Mouse (Mus musculus) layer of hippocampus, postnatal 36 days (tissue): ENCODE data around the gene Med13. TPM values are rescaled to one million over a fixed set of nuclear protein-coding genes. Genes with fewer than 3 reads are reported as not detected.

Experiments
- DNase-seq, 2 experiments: peaks; one replicate each; pipeline ENCODE4 v3.0.0; 2022
- total RNA-seq, 2 experiments: library from RNA; stranded (reverse); gene quantifications; 2 replicates each; pipeline ENCODE4 v1.2.3; 2021

Med13 gene
- 10 to 100 TPM; 53.7 to 66.0 TPM for total RNA-seq

DNA sequence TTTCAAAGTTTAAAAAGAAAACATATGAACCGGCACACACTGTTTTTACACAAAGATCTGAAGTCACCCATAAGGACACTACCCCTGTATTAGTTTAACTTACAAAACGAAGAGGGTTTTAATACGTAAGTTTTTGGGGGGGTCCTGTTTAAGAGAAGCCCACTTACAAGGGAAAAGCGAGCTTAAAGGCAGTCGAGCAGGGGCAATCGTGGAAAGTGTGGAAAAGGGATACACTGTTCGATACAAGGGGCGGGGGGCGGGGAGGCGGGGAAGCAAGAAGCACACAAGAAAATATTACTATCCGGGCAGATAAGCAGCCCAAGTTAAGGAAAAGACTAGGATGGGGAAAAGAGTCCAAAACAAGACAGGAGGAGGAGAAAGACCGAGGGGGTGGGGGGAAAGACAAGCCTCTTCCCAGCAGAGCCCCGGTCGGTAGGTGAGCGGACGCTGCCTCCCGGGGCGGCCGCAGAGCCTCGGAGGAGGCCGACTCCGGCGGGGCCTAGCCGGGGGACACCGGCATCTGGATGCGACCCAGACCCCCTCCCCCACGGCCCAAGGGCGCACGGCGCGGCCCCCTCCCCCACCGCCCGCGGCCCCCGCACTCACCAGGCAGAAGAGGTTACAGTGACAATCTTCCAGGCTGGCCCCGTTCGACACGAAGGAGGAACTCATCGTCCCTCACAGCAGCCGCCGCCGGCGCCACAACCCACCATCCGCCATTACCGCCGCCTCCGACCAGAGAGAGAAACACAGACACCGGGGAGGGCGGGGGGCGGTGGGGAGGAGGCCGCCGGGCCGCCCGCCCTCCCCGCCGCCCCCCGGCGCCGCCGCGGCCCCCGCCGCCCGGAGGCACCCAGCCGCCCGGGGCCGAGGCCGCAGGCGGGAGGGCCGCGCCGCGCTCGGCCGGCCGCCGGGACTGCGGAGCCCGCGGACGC is at the start of gene Med13:
Gene Med13, minus strand, starts transcription at position 749 of the 935 bp plus-strand sequence.
- DNase-seq, result peak; percentile 20 to 41

DNA sequence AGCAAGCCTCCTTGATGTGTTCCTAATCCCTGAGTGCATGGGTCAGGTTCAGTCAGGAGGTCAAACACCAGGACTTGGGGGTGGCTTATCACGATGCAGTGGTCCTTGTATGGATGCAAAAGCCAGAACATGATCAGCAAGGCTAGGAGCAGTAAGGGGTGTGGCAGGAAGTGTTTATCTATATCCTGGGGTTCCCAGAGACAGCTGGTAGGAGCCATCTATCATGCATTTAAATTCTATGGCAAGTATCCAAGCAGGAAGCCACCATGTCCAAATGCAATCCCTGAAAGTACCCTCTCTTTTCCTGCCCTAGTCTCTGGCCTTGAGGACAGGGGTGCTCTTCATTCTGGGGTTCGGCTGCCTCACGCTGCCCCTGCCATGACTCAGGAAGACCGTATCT is 47.2 kb upstream of the Med13 start:
- DNase-seq, result no peak

DNA sequence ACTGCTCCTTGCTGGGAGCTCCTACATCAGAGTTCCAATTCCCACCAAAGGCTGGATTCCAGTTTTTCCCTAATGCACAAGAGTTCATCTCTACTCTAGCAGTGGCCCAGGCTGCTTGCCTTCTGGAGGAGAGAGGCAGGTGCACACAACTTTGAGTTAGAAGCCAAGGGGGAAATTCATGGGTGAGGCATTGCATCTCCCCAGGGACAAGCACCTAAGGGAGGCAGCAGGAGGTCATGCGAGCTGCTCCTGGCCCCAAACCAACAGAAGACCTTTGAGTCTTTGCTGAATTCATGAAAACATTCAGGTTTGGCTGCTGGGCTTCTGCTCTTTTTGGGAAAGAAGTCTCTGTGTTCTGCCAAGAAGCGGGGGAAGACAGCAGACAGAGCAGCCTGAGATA is 46.4 kb upstream of the Med13 start:
- DNase-seq, result no peak

DNA sequence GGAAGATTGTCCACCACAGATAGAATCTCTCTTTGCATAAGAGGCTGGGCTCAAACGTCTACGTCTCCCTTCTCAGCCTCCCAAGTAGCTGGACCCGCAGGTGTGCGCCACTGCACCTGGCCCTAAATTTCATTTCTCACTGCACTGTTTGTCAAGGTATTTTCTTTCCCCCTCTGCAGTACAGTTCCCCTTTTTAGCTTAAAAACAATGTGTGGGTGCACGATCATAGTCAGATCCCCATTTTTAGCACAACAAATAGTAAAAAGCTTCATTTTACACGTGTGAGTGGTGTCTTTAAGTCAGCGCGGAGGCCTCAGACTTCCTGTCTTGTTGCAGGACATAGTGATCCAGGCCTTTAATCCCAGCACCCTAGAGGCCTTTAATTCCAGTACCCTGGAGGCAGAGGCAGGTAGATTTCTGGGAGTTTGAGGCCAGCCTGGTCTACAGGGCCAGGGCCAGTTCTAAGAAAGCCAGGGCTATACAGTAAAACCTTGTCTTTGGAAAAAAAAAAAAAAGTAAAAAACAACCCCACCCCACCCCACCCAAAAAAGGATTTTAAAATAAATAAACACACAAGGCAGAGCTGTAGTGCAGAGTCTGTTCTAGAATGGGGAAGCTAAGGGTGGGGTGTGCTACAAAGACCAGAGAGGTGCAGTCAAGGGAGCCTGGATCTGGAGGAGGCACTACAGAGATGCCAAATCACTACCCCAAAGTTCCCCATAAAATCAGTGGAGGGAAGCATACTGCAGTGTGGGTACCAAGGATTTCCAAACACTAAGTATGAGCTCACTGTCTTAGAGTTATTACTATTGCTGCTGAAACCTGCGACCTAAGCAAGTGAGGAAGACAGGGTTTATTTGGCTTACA is 42.1 kb upstream of the Med13 start:
- DNase-seq, result no peak

DNA sequence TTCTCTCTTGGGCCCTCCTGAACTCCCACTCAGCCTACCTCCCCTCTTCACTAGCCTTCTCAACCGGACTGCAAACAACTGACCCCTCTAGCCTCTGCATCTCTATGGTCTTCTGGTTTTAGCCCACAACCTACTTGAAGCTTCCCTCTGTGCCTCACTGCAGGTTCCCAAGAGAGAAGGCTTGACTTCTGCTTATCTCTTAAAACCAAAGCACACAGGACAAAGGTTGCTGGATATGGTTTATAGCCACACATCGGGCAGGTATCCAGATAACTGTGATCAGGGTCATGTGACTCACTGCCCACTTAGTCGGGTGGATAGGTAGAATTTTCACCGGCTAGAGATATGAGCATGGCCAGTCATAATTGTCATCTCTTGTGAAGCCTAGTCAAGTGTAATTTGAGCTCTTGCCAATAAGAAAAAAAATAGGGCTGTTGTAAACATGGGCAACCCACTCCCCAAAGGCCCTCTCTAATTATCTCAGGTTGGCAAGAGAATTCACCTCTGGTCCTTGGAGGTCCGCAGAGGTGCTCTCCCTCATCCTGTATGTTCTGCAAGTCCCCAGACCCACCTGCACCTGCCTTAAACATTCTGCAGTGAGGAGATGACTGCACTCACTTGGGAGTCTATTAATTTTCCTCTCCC is 39.7 kb upstream of the Med13 start:
- DNase-seq, result no peak

DNA sequence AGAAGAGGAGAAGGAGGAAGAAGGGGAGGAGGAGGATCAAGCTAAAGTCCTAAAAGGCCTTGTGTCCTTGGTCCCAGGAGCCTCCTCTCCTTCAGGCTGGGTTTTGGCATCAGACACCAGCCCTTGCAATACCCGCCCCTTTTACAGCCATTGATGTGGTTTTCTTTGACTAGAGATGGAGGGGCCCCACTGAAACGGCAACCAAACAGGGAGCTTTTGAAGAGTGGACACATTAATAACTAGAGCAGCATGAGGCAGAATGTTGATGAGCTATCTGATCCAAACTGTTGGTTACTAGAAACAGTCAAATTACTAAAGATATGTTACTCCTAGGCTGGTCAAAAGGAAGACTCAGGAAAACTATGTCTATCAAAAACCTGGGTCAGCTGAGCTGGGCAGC is 39.1 kb upstream of the Med13 start:
- no peak for DNase-seq

DNA sequence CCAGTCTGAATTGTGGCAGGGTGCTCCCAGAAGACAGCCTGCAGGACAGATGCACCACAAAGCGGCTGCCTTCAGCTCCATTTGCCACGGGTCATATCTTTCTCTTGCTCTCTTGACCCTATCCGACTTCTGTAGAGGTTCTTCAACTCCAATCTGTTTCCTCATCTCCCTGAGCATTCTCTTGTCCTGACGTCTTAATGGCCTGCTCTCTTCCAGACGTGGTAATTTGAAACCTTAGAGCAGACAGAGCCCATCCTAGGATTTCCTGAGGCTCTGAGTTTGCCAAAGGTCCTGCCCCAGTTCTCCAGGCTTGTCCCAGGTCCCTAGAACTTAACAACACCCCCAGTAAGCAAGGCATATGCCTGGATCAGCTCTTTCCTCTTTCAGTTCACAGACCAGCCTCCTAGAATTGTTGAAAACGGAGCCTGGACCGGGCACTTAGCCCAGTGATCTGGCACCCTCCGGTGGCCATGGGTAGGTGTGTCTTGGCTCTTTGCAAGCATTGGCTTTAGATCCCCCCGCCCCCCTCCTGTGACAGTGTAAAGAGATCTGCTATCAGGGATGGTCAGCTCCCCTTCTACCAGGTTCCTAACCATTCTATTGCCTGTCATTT is 38.2 kb upstream of the Med13 start:
- DNase-seq, result peak; percentile 19 to 20

DNA sequence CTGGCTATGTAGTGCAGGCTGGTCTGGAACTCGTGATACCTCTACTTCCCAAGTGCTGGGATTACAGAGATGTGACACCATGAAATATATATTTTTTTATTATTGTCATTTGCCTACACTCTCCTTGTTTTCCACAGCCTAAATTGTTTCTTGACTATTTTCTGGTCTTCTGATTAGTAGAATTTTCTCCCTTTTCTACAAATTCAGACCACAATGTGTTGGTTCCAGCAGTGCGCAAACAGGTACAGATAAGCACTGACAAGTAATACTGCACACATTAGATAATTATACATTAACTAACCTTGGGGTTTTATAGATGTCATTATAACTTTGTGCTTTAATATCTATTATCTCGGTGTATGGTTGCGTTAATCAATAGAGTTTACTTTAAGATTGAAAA is 37.7 kb upstream of the Med13 start:
- DNase-seq, result no peak

DNA sequence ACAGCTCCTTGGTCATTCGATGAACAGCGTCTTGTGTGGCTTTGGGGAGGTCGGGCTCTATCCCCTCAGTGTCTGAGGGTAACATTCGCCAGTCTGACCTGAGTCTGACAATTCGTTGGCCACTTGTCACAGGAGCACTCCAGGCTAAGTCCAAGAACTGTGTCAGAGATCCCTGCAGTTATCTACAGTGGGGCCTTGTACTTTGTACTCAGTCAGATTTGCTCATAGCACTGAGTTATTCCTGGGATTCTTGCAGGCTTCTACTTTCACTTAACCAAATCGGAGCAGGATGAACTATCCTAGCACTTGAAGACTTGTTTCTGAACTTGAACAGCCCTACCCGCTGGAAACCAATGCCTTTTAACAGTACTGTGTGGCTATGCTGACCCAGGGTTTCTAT is 34.3 kb upstream of the Med13 start:
- DNase-seq, result no peak

DNA sequence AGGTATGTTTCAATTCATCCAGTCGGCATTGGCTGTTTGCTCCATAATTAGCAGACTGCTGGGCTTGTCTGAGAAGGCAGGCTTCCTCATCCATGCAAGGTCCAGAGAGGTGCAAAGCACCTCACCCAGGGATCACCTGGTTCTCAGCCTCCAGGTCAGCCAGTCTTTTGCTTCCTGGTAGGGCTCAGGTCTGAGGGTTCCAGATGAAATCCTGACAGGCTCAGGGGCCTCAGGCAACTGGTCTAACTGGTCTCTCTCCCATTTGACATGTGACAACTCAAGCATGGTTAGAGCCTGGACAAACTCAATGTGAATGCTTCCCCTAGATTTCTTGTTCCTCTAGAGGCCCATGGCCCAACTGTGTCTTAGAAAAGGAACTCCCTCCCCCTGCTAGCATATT is 32.9 kb upstream of the Med13 start:
- no peak for DNase-seq

DNA sequence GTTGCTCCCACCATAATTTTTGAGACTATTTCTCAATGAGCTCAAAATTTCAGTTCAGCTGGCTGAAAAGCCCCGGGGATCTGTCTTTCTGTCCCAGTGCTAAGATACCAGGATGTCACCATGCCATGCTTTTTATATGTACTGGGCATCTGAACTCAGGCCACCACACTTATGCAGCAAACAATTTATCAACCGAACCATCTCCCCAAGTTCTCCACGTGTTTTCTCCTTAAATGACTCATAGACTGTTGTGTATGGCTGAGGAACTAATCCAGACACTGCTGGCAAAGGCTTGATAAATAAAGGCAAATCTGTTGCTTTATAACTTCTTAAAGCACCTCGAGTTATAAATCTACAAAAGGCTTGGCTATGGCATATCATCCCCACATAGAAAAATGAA is 32.1 kb upstream of the Med13 start:
- DNase-seq, result no peak

DNA sequence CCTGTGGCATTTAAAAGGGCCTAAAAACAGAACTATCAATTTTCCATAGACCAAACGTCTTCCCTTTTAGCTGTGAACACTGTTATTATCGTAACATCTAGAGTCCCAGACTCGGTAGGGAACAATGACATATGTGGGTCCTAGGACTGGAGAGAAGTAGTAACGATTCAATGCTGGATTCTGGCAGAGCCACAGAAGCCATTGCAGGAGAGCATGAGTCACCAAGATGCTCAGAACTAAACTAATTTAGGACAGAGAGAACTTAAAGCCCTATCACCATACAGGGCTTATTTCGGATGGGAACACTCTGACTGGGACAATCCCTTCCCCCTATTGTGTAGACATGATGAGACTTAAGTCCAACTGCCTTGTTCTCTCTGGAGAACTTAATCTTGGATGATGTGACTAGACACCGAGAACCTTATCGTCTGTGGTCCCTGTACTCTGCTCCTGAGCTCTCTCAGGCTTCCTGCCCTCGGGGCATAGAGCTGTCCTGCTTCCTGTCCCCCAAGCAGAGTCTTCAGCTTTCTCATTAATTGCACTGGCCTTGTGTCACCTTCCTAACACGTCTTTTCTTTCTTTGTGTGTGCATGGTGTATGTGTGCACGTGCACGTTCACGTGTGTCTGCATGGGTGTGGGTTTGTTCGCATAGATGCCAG is 31.5 kb upstream of the Med13 start:
- DNase-seq, result no peak

DNA sequence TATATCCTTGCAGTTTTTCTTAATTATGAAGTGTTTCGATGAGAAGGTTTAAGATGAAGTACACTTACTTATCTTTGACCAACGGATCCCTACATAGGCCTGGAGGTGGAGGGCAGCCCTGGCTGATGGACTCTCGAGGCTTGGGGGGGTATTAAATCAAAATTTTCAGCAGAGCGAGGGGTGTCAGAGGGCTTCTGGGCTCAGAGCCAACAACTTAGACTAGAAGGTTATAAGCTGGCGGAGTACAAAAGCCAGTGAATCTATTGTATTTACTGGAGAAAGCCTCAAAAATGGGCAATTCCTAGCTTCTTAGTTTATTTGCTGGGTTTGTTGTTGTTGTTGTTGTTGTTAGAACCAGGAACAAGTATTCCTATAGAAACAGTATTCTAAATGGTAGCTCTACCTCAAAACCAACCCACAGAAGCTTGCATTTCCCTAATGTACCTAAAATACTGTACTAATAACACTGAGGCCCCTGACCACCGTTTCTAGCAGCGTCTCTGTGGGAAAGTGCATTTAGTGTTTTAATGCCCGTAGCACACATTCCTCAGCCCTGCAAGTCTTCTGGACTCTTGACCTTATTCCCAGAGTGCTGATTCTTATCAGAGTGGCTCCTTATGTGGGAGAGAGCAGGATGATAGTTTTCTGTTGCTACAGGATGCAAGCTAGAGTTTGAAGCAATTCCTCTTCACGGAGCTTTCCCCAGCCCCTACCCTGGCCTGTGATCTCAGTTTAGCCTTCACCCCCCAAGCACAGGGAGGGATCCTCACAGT is 29.9 kb upstream of the Med13 start:
- DNase-seq, result no peak

DNA sequence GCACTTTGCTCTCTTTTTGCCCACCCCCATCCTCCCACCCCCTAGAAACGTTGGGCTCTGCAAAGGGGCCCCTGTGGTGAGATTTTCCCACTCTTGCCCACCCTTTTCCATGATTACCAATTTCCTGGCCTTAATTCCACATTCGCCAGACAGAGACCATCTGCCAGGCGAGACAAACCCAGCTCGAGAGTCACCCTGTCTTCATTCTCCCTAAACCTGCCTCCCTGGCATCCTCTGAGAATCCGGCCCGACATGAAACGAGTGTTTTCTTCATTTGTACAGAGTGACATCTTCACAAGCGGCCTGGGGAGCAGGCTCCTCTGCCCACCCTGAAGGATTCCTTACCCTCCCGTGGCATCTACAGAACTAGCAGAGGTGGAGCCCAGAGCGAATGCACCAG is 29.2 kb upstream of the Med13 start:
- peak in 1 of 2 experiments; percentile 15 for DNase-seq

DNA sequence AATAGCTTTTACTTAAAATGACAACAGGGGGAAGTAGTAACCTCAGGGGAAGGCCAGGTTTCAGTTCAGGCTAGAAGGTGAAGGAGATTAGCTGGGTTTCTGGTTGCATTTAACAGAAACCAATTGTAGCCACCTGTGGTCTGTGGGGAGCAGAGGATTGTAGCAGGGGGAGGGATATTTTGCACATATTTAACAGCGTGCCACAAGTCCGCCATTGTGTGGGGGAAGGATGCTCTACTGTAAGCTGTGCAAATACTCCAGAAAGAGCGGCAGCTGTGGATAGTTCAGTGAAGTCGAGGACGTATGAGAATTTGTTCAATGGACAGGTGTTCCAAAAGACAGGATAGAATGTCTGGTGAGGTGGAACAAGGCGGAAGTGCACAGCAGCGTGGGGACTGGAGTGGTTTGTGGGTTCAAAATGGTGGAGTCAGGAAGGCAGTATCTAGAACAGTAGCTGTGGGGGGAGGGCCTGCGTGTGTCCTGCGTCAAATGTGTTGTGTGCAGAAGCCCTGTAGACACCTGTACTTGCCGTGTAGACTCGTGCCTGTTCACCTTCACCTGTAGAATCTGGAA is 28.4 kb upstream of the Med13 start:
- DNase-seq, result no peak

DNA sequence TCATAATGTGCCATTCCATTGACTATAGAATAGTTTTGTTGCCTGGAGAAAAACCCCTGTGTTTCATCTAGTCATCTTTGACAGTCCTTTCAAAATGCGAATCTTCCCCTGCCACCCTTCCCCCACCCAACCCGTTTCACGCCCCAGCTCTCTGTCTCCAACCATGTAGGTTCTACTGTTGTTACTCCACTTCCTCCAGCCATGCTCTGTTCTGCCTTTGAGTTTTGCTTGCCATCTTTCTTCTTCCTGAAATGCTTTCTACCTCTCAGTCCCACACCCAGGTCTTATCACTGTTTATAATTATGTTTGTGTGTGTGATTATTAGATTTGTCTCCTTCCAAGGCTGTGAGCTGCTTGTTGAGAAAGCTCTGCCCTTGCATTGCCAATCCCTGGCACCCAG is 26.7 kb upstream of the Med13 start:
- DNase-seq, result no peak

DNA sequence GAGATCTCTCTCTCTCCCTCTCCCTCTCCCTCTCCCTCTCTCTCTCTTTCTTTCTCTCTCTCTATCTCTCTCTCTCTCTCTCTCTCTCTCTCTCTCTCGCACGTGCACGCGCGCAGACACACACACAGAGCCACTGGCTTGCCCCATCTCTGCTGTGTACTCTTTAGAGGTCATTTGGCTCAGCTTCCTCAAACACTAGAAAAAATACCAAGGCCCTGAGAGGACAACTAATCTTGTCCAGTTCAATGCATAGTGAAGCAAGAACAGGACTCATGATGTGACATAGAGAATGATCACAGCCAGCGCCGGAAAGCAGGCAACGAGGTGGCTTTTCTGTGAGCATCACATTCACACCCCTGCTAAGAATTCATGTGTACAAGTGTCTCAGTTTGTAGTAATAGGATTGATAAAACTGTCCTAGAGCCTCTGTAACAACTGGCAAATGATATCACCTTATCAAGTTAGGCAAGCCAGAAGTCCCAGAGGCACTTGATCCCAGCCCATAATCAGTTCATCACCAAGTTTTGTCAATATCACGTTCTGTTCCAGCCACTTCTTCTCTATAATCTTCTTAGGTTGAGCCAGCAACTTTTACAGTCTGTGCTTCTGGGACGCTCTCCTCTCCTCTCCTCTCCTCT is 25.2 kb upstream of the Med13 start:
- DNase-seq, result no peak

DNA sequence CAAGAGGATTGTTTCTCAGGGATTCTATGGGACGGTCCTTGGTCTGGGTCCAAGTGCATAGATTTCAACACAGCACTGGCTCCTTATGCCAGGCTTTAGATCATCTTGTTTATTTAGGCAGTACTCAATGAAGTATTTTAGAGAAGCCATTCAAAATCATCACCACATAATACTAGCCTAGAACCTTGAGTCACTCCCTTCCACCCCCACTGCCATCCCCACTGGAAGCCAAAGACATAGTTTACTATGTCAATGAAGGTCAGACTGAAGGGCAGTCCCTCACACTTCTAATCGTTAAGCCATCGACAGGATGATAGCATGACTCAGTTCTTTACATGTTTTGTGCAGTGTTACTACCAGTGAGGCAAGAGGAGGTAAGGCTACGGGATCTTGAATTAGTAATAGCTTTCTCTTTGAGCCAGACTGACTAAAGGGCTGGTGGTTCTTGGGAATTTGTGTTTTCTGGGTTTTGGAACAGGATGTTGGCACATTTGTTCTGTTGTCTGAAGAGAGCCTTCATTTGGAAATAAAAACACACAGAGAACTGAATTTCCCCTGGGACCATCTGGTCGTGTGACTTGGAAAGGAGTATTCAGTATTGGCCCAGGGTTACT is 24.2 kb upstream of the Med13 start:
- no peak for DNase-seq

DNA sequence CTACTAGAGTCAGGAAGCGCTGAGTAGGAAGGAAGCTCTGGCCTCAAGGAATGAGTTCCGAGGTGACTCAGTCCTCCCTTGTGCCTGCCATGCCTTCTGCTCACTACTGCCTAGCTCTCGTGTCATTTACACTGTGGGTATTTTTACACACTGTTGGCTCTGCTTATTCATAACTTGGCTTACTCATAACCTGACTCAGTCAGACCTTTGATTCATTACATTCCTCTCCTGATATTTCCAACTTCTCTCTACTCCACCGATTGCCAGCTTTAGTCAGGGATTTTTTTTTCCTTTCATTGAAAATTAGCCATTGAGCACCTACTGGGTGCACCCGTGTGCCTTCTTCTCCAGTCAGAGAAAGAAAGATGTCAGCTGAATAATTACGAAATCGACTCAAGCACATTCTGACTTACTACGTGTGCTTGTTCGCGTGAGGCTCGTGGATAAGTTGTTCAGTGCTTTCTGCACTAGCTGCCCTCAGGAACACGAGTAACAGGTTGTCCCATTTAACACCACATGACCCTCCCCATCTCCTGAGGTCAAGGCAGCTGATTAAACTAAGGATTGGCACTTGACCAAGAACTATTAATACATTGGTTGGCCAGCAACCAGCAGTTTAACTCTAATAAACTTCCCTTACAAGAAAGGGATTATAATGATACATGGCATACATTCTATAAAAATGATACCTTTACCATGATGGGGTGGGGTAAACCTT is 23.3 kb upstream of the Med13 start:
- DNase-seq, result no peak
